Mouse (Mus musculus) olfactory bulb, adult 2 months (tissue): ENCODE data around the gene Eif2b3.

Experiments used
- CTCF ChIP-seq: fragments of 200-500 bp; IDR thresholded peaks from 2 replicates; pipeline ENCODE4 v1.5.1; 2012; ENCODE audit warnings: low read depth, mild to moderate bottlenecking, low read length, moderate library complexity; ENCODE audit not compliant: insufficient read depth
- POLR2A ChIP-seq: fragments of 200-500 bp; IDR thresholded peaks from 2 replicates; pipeline ENCODE4 v1.6.1; 2012; ENCODE audit warnings: mild to moderate bottlenecking, low read depth, low read length, moderate library complexity; ENCODE audit not compliant: insufficient read depth

- no peak for TF ChIP-seq CTCF
- no peak for TF ChIP-seq POLR2A
Observed at GRCm38 (mm10) chr4:117087948-117088640, 68.9 kb downstream of the Eif2b3 start.
